Mouse (Mus musculus) NIH3T3 (cell line): ENCODE results near the gene Faah.

Experiments
- DNase-seq: peaks from one replicate; pipeline ENCODE4 v3.0.0-alpha.2; 2012; ENCODE audit warnings: low read depth

Faah gene

DNA sequence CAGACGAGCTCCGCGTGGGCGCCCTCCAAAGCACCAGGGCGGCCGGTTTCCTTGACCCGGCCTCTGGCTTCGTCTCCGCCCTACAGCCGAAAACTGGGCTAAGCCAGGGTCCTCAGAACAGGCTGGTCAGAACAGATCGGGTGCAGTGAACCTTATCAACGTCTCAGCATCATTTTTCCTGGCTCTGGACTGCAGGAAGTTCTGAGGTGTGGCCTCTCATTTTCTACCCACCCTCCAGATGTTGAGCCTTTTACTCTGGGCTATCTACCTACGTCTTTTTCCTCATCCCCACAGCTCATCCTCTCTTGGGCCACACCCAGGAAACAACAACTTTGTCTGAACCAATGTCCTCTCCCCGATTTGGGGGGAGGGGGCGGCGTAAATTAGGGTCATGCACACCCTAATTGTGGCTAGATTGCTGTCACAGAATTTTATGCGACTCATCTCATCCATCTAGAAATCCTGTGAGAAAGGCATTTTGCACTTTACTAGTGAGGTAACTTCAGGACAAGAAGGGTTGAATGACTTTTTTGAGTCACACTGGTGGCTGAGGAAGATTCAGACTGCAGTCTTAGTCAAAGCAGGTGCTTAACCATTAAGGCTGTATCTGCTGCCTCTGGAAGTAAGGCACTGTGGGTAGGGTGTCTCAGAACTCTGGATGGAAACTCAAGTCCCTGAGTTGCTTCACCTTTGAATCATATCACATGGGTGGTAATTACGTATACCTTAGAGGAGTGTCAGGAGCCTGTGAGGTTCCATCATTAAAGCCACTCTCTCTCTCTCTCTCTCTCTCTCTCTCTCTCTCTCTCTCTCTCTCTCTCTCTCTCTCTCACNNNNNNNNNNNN lies at the start of gene Faah:
Gene Faah (minus strand): TSS at position 25 of the 845 bp plus-strand sequence.
- DNase-seq: no peak

GRCm38 (mm10) chr4:116063855-116064254 lies 46.1 kb upstream of the Faah start:
- no peak for DNase-seq

DNA sequence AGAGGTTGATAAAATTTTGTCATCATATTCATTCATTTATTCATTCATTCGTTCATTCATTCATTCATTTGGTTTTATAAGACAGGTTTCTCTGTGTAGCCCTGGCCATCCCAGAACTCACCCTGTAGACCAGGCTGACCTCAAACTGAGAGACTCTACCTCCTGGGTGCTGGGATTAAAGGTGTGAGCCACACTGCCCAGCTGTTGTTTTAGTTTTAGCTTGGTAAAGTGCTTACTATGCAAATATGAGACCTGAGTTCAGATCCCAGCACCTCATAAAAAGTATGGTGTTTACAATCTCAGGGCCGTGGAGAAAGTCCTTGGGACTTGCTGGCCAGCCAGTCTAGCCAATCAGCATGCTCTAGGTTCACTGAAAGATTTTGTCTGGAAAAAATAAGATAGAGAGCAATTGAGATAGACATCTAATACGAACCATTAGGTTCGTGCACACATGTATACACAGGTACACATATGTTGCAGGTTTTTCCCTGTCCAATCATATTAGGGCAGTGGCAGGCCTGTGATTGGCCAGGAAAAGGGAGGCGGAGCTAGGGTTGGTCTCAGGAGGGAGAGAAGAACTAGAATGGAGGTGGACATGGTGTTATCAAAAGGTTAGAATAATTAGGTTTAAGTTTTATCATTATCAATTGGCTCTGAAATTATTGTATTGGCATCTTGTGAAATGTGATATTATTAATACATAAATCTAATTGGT lies 41.4 kb upstream of the Faah start:
- no peak for DNase-seq

GRCm38 (mm10) chr4:116057559-116057958 lies 39.8 kb upstream of the Faah start:
- DNase-seq: no peak

DNA sequence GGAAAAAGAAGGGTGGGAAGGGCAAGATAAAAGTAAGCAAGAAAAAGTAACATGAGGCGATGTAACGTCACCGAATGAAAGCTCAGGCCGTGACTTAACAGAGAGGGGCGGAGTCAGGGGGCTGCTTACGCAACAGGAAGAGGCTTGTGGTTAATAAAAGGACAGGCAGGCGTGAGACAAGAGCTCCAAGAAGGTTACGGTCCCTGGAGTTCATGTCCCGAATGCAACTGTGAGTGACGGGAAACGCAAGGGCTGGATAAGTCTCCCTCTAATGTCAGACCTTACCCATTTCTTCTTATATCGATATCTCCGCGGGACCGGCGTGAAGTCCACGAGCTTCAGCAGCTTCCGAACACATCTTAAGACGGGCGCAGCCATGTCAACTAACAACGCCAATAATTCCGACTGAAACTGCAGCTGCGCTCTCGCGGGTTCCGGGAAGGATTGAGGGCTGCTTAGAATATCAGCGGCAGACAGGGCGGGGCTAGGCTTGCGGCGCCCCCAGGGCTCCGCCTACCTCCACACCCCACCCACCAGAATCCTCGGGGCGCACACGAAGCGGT lies 35.8 kb upstream of the Faah start, which contains the start of gene Nsun4:
Gene Nsun4 (minus strand): TSS at position 478 of the 563 bp plus-strand sequence.
- DNase-seq: peak; percentile 97

DNA sequence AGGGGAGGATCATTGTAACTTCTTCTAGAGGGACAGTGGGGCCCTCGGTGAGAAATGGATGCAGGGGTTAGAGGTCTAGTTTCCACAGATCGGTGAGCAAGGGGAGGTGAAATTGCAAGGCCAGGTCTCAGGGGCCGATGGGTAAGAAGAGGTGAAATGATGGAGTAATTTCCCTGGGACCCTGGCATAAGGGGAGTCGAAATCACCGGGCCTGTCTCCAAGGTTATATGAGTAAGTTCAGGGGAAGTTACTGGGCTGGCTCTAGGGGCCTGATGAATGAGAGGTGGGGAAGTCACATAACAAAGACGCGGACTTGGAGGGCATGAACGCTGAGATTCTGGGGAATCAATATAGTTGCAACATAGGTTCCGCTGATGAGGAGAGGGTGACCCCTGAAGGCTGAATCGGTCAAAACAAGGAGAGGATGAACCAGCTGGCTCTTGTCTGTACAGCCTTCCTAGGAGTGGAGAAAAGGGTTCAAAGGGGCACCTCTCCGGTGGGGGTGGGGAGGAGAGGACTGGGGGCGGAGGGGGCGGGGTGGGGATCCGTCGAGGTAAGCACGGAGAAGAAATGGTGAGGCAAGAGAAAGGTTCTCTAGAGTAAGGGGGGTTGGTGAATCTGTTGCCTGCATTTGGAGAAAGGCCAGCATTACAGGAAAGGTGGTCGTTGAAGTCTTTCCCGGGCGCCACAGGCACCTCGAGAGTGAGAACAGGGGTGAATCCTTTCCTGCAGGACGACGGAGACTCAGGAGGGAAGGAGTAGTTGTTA lies 35.0 kb upstream of the Faah start:
- DNase-seq: peak; percentile 72

- peak; percentile 50 for DNase-seq
These were observed 31.5 kb upstream of the Faah start for GRCm38 (mm10) chr4:116049211-116049610.

DNA sequence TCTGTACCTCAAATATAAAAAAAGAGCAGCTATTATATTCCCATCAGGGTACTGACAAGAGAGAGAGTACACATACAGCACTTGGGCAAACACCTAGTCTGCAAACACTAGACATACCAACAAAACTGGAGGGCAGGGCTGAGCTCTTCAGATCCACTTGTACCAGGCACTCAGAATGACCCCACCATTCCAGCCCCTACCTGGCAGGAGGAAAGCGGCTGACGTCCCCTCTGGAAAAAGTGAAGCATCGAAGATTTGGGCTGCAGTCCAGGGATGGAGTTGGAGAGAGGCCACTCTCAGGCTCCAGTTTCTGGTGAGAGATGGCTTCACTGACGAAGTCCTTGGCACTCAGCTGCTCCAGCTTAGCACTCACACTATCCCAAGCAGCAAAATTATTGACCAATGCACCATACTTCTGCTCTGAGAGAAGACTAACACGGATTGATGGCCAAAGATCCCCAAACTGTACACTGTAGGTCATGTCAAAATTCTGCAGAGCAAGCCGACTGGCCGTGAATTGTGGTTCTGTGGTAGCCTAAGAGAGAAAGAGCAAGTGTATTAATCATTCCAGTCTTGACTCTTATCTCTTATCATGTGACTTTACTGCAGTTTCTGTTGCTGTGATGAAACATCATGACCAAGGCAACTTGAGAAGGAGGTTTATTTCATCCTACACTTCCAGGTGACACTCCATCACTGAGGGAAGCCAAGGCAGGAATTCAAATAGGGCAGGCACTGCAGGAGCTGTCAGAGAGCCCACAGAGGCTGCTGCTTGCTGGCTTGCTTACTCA lies 30.6 kb upstream of the Faah start:
- DNase-seq: no peak

- no peak for DNase-seq
These were observed 30.0 kb upstream of the Faah start for GRCm38 (mm10) chr4:116047681-116048080.

DNA sequence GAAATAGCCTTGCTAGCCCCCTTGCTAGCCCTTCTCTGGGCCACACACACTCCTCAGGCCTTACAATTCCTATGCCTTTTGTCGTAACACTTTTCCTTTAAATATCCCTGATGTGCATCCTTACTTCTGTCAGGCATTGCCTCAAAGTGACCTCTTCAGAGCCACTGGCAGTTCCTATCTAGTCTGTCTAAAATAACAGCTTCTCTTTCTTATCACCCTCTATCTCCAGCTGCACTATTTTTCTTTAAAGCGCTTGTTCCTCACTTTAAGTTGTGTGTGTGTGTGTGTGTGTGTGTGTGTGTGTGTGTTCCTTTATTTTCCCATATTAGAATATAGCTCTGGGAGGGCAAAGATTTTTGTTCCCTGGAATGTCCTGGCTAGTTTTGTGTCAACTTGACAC lies 28.9 kb upstream of the Faah start:
- no peak for DNase-seq

- no peak for DNase-seq
These were observed 24.5 kb upstream of the Faah start for GRCm38 (mm10) chr4:116042186-116042585.

GRCm38 (mm10) chr4:116040466-116040865 lies 22.7 kb upstream of the Faah start:
- no peak for DNase-seq

DNA sequence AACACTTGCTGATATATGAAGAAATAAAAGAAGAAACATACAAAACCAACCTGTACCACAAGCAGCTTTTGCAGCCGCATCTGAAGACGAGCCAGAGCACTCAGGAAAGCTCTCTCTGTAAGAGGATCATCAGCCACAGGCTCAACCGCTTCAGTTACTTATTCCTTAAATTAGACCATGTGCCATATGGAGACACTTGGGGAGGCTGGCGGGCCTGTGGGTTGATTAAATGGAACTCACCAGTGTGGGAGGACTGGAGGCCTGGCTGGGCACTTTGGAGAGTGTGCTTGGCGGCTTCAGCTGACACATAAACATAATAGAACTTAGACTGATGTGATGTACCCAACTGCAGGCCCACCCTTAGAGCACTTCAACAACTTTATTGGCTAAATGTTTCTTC lies 15.6 kb upstream of the Faah start:
- DNase-seq: no peak

GRCm38 (mm10) chr4:116032906-116033305 lies 15.2 kb upstream of the Faah start:
- no peak for DNase-seq

GRCm38 (mm10) chr4:116017300-116017901 lies 325 bp downstream of the Faah start:
- DNase-seq: peak; percentile 65

DNA sequence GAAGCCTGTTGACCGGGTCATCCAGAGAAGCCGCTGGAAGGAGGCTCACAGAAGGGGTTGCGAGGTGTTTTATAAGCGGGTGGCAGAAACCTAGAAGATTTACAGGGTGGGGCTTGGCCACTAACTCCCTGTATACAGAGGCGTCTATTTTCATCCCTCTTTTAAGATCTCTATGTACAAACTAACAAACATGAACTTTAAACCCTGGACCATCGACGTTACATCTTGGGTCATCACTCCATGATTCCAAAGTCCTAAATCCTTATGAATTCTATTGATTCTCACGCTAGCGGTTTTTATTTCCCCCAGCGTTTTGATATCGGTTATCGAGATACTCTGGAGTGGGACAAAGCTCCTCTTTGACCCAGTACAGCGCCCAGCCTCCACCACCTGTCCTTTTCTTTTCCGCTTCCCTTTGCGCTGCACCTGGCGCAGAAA lies 845 bp downstream of the Faah start:
- DNase-seq: no peak

DNA sequence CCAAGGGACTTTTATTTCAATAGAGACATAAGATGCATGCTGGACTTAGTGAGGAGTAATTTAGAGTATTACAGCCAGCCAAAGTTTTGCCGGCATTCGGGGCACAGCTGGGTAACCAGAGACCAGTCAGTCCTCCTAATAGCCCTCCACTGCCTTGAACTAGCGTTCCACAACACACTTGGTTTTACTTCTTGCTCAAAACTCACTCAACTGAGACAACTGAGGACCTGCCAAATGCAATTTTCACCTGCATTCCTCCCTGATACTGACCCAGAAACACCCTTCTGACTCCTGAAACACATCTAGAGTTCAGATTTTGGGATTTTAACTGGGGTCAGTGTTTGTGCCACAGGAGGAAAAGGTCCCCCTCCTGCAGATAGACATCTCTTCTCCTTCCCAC lies 1.3 kb downstream of the Faah start:
- DNase-seq: no peak

DNA sequence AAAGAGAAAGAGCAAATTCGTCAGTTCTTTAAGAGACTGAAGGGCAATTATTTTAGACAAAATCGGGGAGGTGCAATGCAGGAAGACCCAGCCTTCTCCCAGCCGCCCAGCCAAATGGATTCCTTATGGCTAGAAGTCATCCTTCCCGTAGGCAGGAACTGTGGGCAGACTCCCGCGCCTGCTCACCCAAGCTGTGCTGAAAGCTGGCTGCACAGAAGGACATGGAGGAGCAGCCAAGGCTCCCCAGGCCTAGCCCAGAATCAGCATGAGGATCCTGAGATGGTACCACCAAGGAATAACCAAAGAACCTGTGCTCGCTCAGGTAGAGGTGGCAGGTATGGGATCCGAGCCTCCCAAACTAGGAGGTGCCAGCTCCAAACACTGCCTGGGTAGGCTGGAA lies 1.7 kb downstream of the Faah start:
- DNase-seq: no peak

- no peak for DNase-seq
These were observed 2.2 kb downstream of the Faah start for GRCm38 (mm10) chr4:116015502-116015901.

DNA sequence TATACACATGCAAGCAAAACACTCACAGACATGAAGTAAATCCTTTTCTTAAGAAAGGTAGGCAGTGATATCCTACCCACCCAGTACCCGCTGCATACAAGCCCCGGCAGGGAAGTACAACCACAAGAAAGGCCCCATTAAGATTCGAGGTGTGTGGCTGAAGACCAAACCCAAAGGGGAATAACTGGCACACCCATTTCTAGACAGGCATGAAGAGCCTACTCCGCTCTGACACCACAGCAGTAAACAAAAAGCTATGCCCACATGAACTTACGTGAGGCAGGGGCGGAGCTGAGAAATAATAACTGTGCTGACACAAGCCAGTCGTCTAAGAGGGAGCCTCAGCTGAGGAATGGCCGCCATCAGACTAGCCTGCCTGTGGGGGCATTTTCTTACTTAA lies 7.5 kb downstream of the Faah start:
- no peak for DNase-seq

DNA sequence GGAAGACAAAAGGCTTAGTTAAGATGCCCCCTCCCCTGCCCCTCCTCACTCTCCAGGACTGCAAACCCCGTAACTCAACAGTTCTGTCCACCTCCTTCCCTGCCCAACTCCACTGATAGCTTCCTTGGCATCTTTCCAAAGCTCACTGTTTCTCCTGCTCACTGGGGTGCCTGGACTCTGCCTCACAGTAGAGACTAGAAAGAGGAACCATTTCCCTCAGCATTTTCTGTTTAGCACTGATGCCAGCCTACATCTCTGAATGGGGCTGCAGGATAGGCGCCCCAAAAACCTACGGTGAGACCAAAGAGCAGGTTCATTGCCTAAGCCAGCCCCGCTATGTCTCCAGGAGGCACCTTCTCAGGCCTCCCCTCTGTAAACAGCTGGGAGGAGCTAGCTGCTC lies 16.5 kb downstream of the Faah start:
- no peak for DNase-seq
